Mouse (Mus musculus): ENCODE results near the gene Jazf1. TPM values are rescaled to one million over a fixed set of nuclear protein-coding genes. Genes with fewer than 3 reads are reported as not detected.

Jazf1 gene
- polyA plus RNA-seq, 1 experiment = 0.43 TPM

GRCm38 (mm10) chr6:52796035-52796598 is 272.3 kb downstream of the Jazf1 start:
- no peaks in the 10 kb centered on the region for H3K27me3 ChIP-seq (ENCODE audit: control insufficient read depth, insufficient read depth, low read length)
- no peak for DNase-seq (ENCODE audit: low read depth in 1 of 2, low spot score in 2 of 2)
- no peak for TF ChIP-seq POLR2A (IDR thresholded peaks at IDR 0.05; ENCODE audit: low read depth, low read length)
- TF ChIP-seq CTCF (IDR thresholded peaks at IDR 0.05; ENCODE audit: extremely low read depth, insufficient read depth, insufficient read length, insufficient replicate concordance) = no peak
- WGBS = 82% methylated on average over 9 of the region's 9 CpGs
- H3K36me3 ChIP-seq (ENCODE audit: control insufficient read depth, insufficient read depth, low read length) = no peaks in the 10 kb centered on the region
- H3K4me3 ChIP-seq (ENCODE audit: extremely low read depth, insufficient read depth, insufficient read length) = no peak overlapping the region
- H3K4me1 ChIP-seq (ENCODE audit: control insufficient read depth, insufficient read depth, insufficient read length) = no peaks in the 10 kb centered on the region
- H3K27ac ChIP-seq (ENCODE audit: insufficient read depth, low read length) = no peak overlapping the region

GRCm38 (mm10) chr6:52795029-52795841 is 273.2 kb downstream of the Jazf1 start:
- no peak overlapping the region for H3K4me3 ChIP-seq (ENCODE audit: extremely low read depth, insufficient read depth, insufficient read length)
- H3K4me1 ChIP-seq (ENCODE audit: control insufficient read depth, insufficient read depth, insufficient read length) = no peaks in the 10 kb centered on the region
- TF ChIP-seq CTCF (IDR thresholded peaks at IDR 0.05; ENCODE audit: extremely low read depth, insufficient read depth, insufficient read length, insufficient replicate concordance) (no peak), POLR2A (IDR thresholded peaks at IDR 0.05; ENCODE audit: low read depth, low read length) (no peak)
- H3K36me3 ChIP-seq (ENCODE audit: control insufficient read depth, insufficient read depth, low read length) = no peaks in the 10 kb centered on the region
- no peak for DNase-seq (ENCODE audit: low read depth in 1 of 2, low spot score in 2 of 2)
- no peak overlapping the region for H3K27ac ChIP-seq (ENCODE audit: insufficient read depth, low read length)
- H3K27me3 ChIP-seq (ENCODE audit: control insufficient read depth, insufficient read depth, low read length) = no peaks in the 10 kb centered on the region
- 89% methylated on average over 16 of the region's 16 CpGs for WGBS

- DNase-seq (ENCODE audit: low read depth in 1 of 2, low spot score in 2 of 2) = no peak
- Histone ChIP-seq H3K27ac (ENCODE audit: insufficient read depth, low read length) (no peak overlapping the region), H3K27me3 (ENCODE audit: control insufficient read depth, insufficient read depth, low read length) (no peaks in the 10 kb centered on the region), H3K4me3 (ENCODE audit: extremely low read depth, insufficient read depth, insufficient read length) (no peak overlapping the region), H3K4me1 (ENCODE audit: control insufficient read depth, insufficient read depth, insufficient read length) (no peaks in the 10 kb centered on the region), H3K36me3 (ENCODE audit: control insufficient read depth, insufficient read depth, low read length) (no peaks in the 10 kb centered on the region)
- 84% methylated on average over 3 of the region's 3 CpGs for WGBS
- TF ChIP-seq POLR2A (IDR thresholded peaks at IDR 0.05; ENCODE audit: low read depth, low read length) (no peak), CTCF (IDR thresholded peaks at IDR 0.05; ENCODE audit: extremely low read depth, insufficient read depth, insufficient read length, insufficient replicate concordance) (no peak)
Observed at GRCm38 (mm10) chr6:52792455-52792854, 276.0 kb downstream of the Jazf1 start.

- H3K4me1 ChIP-seq (ENCODE audit: control insufficient read depth, insufficient read depth, insufficient read length) = no peaks in the 10 kb centered on the region
- TF ChIP-seq POLR2A (IDR thresholded peaks at IDR 0.05; ENCODE audit: low read depth, low read length) = no peak
- TF ChIP-seq CTCF (IDR thresholded peaks at IDR 0.05; ENCODE audit: extremely low read depth, insufficient read depth, insufficient read length, insufficient replicate concordance) = no peak
- H3K4me3 ChIP-seq (ENCODE audit: extremely low read depth, insufficient read depth, insufficient read length) = no peak overlapping the region
- no peaks in the 10 kb centered on the region for H3K27me3 ChIP-seq (ENCODE audit: control insufficient read depth, insufficient read depth, low read length)
- H3K36me3 ChIP-seq (ENCODE audit: control insufficient read depth, insufficient read depth, low read length) = no peaks in the 10 kb centered on the region
- no peak overlapping the region for H3K27ac ChIP-seq (ENCODE audit: insufficient read depth, low read length)
- WGBS = 92% methylated on average over 4 of the region's 4 CpGs
- no peak for DNase-seq (ENCODE audit: low read depth in 1 of 2, low spot score in 2 of 2)
Observed at GRCm38 (mm10) chr6:52790781-52791180, 277.6 kb downstream of the Jazf1 start.

GRCm38 (mm10) chr6:52790316-52790715 is 278.1 kb downstream of the Jazf1 start:
- H3K27ac ChIP-seq (ENCODE audit: insufficient read depth, low read length) = no peak overlapping the region
- H3K4me3 ChIP-seq (ENCODE audit: extremely low read depth, insufficient read depth, insufficient read length) = no peak overlapping the region
- whole genome bisulfite sequencing = 94% methylated on average over 10 of the region's 10 CpGs
- H3K4me1 ChIP-seq (ENCODE audit: control insufficient read depth, insufficient read depth, insufficient read length) = no peaks in the 10 kb centered on the region
- no peaks in the 10 kb centered on the region for H3K36me3 ChIP-seq (ENCODE audit: control insufficient read depth, insufficient read depth, low read length)
- TF ChIP-seq CTCF (IDR thresholded peaks at IDR 0.05; ENCODE audit: extremely low read depth, insufficient read depth, insufficient read length, insufficient replicate concordance) (no peak), POLR2A (IDR thresholded peaks at IDR 0.05; ENCODE audit: low read depth, low read length) (no peak)
- no peaks in the 10 kb centered on the region for H3K27me3 ChIP-seq (ENCODE audit: control insufficient read depth, insufficient read depth, low read length)
- DNase-seq (ENCODE audit: low read depth in 1 of 2, low spot score in 2 of 2) = no peak

GRCm38 (mm10) chr6:52779546-52779945 is 288.9 kb downstream of the Jazf1 start:
- WGBS = 86% methylated on average over 5 of the region's 5 CpGs
- no peaks in the 10 kb centered on the region for H3K27me3 ChIP-seq (ENCODE audit: control insufficient read depth, insufficient read depth, low read length)
- DNase-seq (ENCODE audit: low read depth in 1 of 2, low spot score in 2 of 2) = no peak
- no peaks in the 10 kb centered on the region for H3K4me1 ChIP-seq (ENCODE audit: control insufficient read depth, insufficient read depth, insufficient read length)
- no peak overlapping the region for H3K4me3 ChIP-seq (ENCODE audit: extremely low read depth, insufficient read depth, insufficient read length)
- TF ChIP-seq CTCF (IDR thresholded peaks at IDR 0.05; ENCODE audit: extremely low read depth, insufficient read depth, insufficient read length, insufficient replicate concordance) (no peak), POLR2A (IDR thresholded peaks at IDR 0.05; ENCODE audit: low read depth, low read length) (no peak)
- no peak overlapping the region for H3K27ac ChIP-seq (ENCODE audit: insufficient read depth, low read length)
- no peaks in the 10 kb centered on the region for H3K36me3 ChIP-seq (ENCODE audit: control insufficient read depth, insufficient read depth, low read length)

GRCm38 (mm10) chr6:52778523-52778922 is 289.9 kb downstream of the Jazf1 start:
- WGBS = 95% methylated on average over 5 of the region's 5 CpGs
- Histone ChIP-seq H3K27me3 (ENCODE audit: control insufficient read depth, insufficient read depth, low read length) (no peaks in the 10 kb centered on the region), H3K4me3 (ENCODE audit: extremely low read depth, insufficient read depth, insufficient read length) (no peak overlapping the region), H3K27ac (ENCODE audit: insufficient read depth, low read length) (no peak overlapping the region), H3K36me3 (ENCODE audit: control insufficient read depth, insufficient read depth, low read length) (no peaks in the 10 kb centered on the region), H3K4me1 (ENCODE audit: control insufficient read depth, insufficient read depth, insufficient read length) (no peaks in the 10 kb centered on the region)
- DNase-seq (ENCODE audit: low read depth in 1 of 2, low spot score in 2 of 2) = no peak
- TF ChIP-seq POLR2A (IDR thresholded peaks at IDR 0.05; ENCODE audit: low read depth, low read length) (no peak), CTCF (IDR thresholded peaks at IDR 0.05; ENCODE audit: extremely low read depth, insufficient read depth, insufficient read length, insufficient replicate concordance) (no peak)

Measured in spleen, adult 2 months (tissue).